Mouse (Mus musculus): Measurements from ENCODE around the gene Stoml3.

GRCm38 (mm10) chr3:53475889-53476288, 12.6 kb upstream of the Stoml3 start:
- TF ChIP-seq CTCF (IDR thresholded peaks at IDR 0.05; ENCODE audit: low read depth): peak; percentile 86
- TF ChIP-seq EP300 (optimal IDR thresholded peaks at IDR 0.05): no peak

Measured in stomach, postnatal 0 days (tissue).